Comparison of ENCODE assay signal across 19 mouse cellular contexts in genomic region chr5:130074491-130074890, GRCm38 (mm10). TPM values are rescaled to one million over a fixed set of nuclear protein-coding genes. Genes with fewer than 3 reads are reported as not detected.
DNase-seq lines count a peak whose midpoint lies in the region; ATAC-seq and TF ChIP-seq lines count a peak whose summit lies in the region.
"Had no signal": no experiment of that assay in that cellular context is flagged by ENCODE, and none has a peak within 500 bp of the region (broad histone marks: within the 10 kb centered on the region; RNA-seq: fewer than 3 reads in every experiment).

No protein-coding gene starts in this region.

- H3K27me3 ChIP-seq in liver, adult 2 months (ENCODE audit: control insufficient read depth, insufficient read depth, low read length) = no peaks in the 10 kb centered on the region
- H3K27me3 ChIP-seq in lung, postnatal 0 days (replicated peaks; ENCODE audit: insufficient read depth, low read length) = no peaks in the 10 kb centered on the region
- H3K27me3 ChIP-seq: embryonic facial prominence, embryonic 15.5 days; forebrain, embryonic 13.5 days; hindbrain, embryonic 12.5 days; limb, embryonic 13.5 days had no signal

- H3K9me3 ChIP-seq in lung, postnatal 0 days (ENCODE audit: low read length) = no peaks in the 10 kb centered on the region
- H3K9me3 ChIP-seq: embryonic facial prominence, embryonic 15.5 days; forebrain, embryonic 13.5 days; hindbrain, embryonic 12.5 days; limb, embryonic 13.5 days; megakaryocyte, embryonic 14.5 days had no signal

- TF ChIP-seq CTCF in liver, adult 2 months (IDR thresholded peaks at IDR 0.05; ENCODE audit: low read depth, low read length) = no peak
- TF ChIP-seq CTCF in lung, postnatal 0 days (IDR thresholded peaks at IDR 0.05) = no peak

- peak overlapping the region; percentile 22 for H3K4me3 ChIP-seq in liver, adult 2 months (ENCODE audit: insufficient read depth, low read depth, low read length)
- H3K4me3 ChIP-seq in lung, postnatal 0 days (ENCODE audit: low read depth, low read length) = no peak overlapping the region
- H3K4me3 ChIP-seq: embryonic facial prominence, embryonic 15.5 days; forebrain, embryonic 13.5 days; hindbrain, embryonic 12.5 days; limb, embryonic 13.5 days; megakaryocyte, embryonic 14.5 days had no signal

- peak overlapping the region; percentile 92 for H3K27ac ChIP-seq in liver, adult 2 months (replicated peaks; ENCODE audit: insufficient read depth, low read depth, low read length)
- no peak overlapping the region for H3K27ac ChIP-seq in lung, postnatal 0 days (ENCODE audit: low read length)
- H3K27ac ChIP-seq: embryonic facial prominence, embryonic 15.5 days; forebrain, embryonic 13.5 days; hindbrain, embryonic 12.5 days; limb, embryonic 13.5 days had no signal

- no peak for TF ChIP-seq EP300 in lung, postnatal 0 days (IDR thresholded peaks at IDR 0.05)

- peak; percentile 51 to 56 for DNase-seq in cerebellum, postnatal 25 days
- DNase-seq in cerebellum, postnatal 10 days = no peak
- peak; percentile 73 for DNase-seq in brain, adult 2 months (ENCODE audit: low read depth, low spot score)
- peak; percentile 94 for DNase-seq in liver, adult 2 months (ENCODE audit: extremely low read depth, low read depth, low spot score)
- DNase-seq in lung, postnatal 0 days (ENCODE audit: low spot score) = no peak
- DNase-seq in B cell, adult 2 months = no peak
- no peak for DNase-seq in layer of hippocampus, postnatal 14 days (ENCODE audit: low spot score in 2 of 2)
- DNase-seq: adrenal gland, postnatal 14 days; gastrocnemius, postnatal 25 days; kidney, adult 8-10 months; kidney, postnatal 25 days; layer of hippocampus, adult 9-11 months; right cerebral cortex, adult 18-20 months had no signal

- H3K9ac ChIP-seq in liver, adult 2 months (ENCODE audit: low read depth, low read length) = peak overlapping the region; percentile 52
- no peak overlapping the region for H3K9ac ChIP-seq in lung, postnatal 0 days (replicated peaks; ENCODE audit: low read depth)
- H3K9ac ChIP-seq: embryonic facial prominence, embryonic 15.5 days; forebrain, embryonic 13.5 days; hindbrain, embryonic 12.5 days; limb, embryonic 13.5 days had no signal

- WGBS in liver, adult 2 months = 21% methylated on average over 6 of the region's 6 CpGs
- 55% methylated on average over 6 of the region's 6 CpGs for WGBS in lung, postnatal 0 days

- TF ChIP-seq POLR2A in liver, adult 2 months (IDR thresholded peaks at IDR 0.05; ENCODE audit: extremely low read depth, insufficient read depth, low read length) = 0 out of 2 replicates have a peak, but pooled peaks have one; percentile 13

- H3K4me2 ChIP-seq in lung, postnatal 0 days (replicated peaks; ENCODE audit: low read depth, low read length) = 0 out of 2 replicates have a peak overlapping the region, but pooled peaks have one; percentile 14
- H3K4me2 ChIP-seq: embryonic facial prominence, embryonic 15.5 days; forebrain, embryonic 13.5 days; hindbrain, embryonic 12.5 days; limb, embryonic 13.5 days had no signal

- H3K79me2 ChIP-seq in liver, adult 2 months (ENCODE audit: control insufficient read depth, insufficient read depth, low read length) = no peaks in the 10 kb centered on the region; the same call in 1 of the 2 replicates

- no peak for ATAC-seq in lung, postnatal 0 days
- ATAC-seq: forebrain, embryonic 13.5 days; inflammation-experienced regulatory T-cells, adult 6 months had no signal

- no peaks in the 10 kb centered on the region for H3K36me3 ChIP-seq in liver, adult 2 months (ENCODE audit: control insufficient read depth, insufficient read depth, low read length)
- no peaks in the 10 kb centered on the region for H3K36me3 ChIP-seq in lung, postnatal 0 days (ENCODE audit: insufficient read depth, low read length)
- H3K36me3 ChIP-seq: embryonic facial prominence, embryonic 15.5 days; hindbrain, embryonic 12.5 days; limb, embryonic 13.5 days had no signal

- peaks cover 7% of the 10 kb centered on the region for H3K4me1 ChIP-seq in liver, adult 2 months (ENCODE audit: control insufficient read depth, insufficient read depth, low read length)
- no peaks in the 10 kb centered on the region for H3K4me1 ChIP-seq in lung, postnatal 0 days (ENCODE audit: insufficient read depth, low read depth, low read length)
- H3K4me1 ChIP-seq: limb, embryonic 13.5 days had no signal

RNA-seq across cellular contexts. Expression of gene Tpst1, which starts 1.4 kb away (rescaled TPM):
- 15.6 and 20.1 TPM in 2 replicates for total RNA-seq in liver, adult 2 months (2014; rRNA removed)
- polyA plus RNA-seq in liver, adult 2 months (2012; rRNA removed) = 9.3 and 10.8 TPM in 2 replicates
- 31.5 and 36.9 TPM in 2 replicates for polyA plus RNA-seq in lung, postnatal 0 days (2015; fragmentation: Nextera tagmentation; extraction: Ambion mirVana)
- total RNA-seq in layer of hippocampus, postnatal 14 days (2021) = 10 to 100 TPM; 47.3 to 48.8 TPM

RNA-seq across cellular contexts. Expression of gene Crcp, which starts 45.4 kb away (rescaled TPM):
- 27.8 and 33.6 TPM in 2 replicates for total RNA-seq in liver, adult 2 months (2014; rRNA removed)
- polyA plus RNA-seq in liver, adult 2 months (2012; rRNA removed) = 11.8 and 14.7 TPM in 2 replicates
- 31.0 and 31.5 TPM in 2 replicates for polyA plus RNA-seq in lung, postnatal 0 days (2015; fragmentation: Nextera tagmentation; extraction: Ambion mirVana)
- total RNA-seq in layer of hippocampus, postnatal 14 days (2021) = 10 to 100 TPM; 29.9 to 34.0 TPM

RNA-seq across cellular contexts. Expression of gene Asl, which starts 45.4 kb away (rescaled TPM):
- total RNA-seq in liver, adult 2 months (2014; rRNA removed) = 683 and 898 TPM in 2 replicates
- 622 and 696 TPM in 2 replicates for polyA plus RNA-seq in liver, adult 2 months (2012; rRNA removed)
- 27.3 and 29.7 TPM in 2 replicates for polyA plus RNA-seq in lung, postnatal 0 days (2015; fragmentation: Nextera tagmentation; extraction: Ambion mirVana)
- total RNA-seq in layer of hippocampus, postnatal 14 days (2021) = 10 to 100 TPM; 19.2 to 21.5 TPM

Comparison
In these comparisons a context has a peak if more than half of its experiments do, and no peak if none do; other contexts are left out.
1. DNase-seq: peak in cerebellum, postnatal 25 days (2 of 2), brain, adult 2 months (single experiment) and liver, adult 2 months (single experiment); none in cerebellum, postnatal 10 days (0 of 2), lung, postnatal 0 days (single experiment), B cell, adult 2 months (0 of 2) and layer of hippocampus, postnatal 14 days (0 of 2).
2. RNA of gene Asl, which starts 45.4 kb away (total RNA-seq): 683 to 898 TPM in liver, adult 2 months; 19.2 to 21.5 TPM in layer of hippocampus, postnatal 14 days; every median in the first group is over 10 times any median in the second.